Mouse (Mus musculus): ENCODE measurements around the gene Cfap298. TPM values are rescaled to one million over a fixed set of nuclear protein-coding genes. Genes with fewer than 3 reads are reported as not detected.

The Cfap298 gene
- polyA plus RNA-seq, 1 experiment from 2014 or later, result 50.7 TPM

DNA sequence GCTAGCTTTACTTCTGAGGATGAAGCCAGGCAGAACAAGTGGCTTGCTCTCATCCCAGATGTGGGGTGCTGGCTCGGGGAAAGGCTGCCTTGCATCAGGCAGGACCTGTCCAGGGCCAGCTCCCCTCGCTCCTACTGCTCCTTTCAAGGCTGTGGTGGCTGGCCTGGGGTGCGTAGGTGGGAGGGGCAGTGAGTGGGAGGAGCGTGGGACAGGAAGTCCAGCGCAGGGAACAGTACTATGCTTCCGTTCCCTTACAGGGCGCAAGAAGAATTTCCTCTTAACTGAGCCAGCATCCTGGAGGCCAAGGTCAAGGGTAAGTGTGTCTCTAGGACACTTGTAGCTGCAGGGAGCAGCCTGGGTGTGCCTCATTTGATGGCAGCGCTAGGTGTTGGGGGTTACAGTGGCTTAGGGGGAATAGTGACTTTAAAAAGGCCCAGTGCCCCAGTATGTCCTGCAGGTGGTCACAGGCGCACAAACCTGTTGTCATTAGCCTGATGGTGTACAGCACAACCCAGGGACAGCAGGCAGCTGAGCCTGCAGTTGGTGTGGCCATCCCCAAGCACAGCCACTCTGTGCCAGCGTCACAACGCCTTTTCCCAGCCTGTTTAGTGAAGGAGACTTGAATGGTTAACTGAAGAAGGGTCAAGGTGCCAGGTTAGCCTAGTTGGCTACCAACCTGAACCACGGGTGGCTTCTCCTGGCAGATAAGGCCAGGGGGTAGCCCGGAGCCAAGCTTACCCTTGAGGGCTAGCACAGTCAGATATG, 10.1 kb downstream of the Cfap298 start:
- 0 out of 2 replicates have a peak, but pooled peaks have one; percentile 26 for ATAC-seq (ENCODE audit: low FRiP score, low TSS enrichment)
- WGBS, result 84% methylated on average over 13 of the region's 13 CpGs
- no peak overlapping the region for H3K27ac ChIP-seq (ENCODE audit: low read depth, low read length)
- H3K9ac ChIP-seq (ENCODE audit: low read depth, low read length), result no peak overlapping the region
- H3K4me3 ChIP-seq (ENCODE audit: low read length), result no peak overlapping the region
- no peaks in the 10 kb centered on the region for H3K9me3 ChIP-seq (ENCODE audit: control insufficient read depth, low read length)
- H3K27me3 ChIP-seq (ENCODE audit: control insufficient read depth, insufficient read depth, low read length), result no peaks in the 10 kb centered on the region
- no peaks in the 10 kb centered on the region for H3K4me1 ChIP-seq (ENCODE audit: control insufficient read depth, insufficient read depth, low read length)
- H3K36me3 ChIP-seq (ENCODE audit: control insufficient read depth, insufficient read depth, low read length), result peaks cover 14% of the 10 kb centered on the region; the same call in 1 of the 2 replicates
- H3K4me2 ChIP-seq (replicated peaks; ENCODE audit: low read depth, low read length), result no peak overlapping the region

DNA sequence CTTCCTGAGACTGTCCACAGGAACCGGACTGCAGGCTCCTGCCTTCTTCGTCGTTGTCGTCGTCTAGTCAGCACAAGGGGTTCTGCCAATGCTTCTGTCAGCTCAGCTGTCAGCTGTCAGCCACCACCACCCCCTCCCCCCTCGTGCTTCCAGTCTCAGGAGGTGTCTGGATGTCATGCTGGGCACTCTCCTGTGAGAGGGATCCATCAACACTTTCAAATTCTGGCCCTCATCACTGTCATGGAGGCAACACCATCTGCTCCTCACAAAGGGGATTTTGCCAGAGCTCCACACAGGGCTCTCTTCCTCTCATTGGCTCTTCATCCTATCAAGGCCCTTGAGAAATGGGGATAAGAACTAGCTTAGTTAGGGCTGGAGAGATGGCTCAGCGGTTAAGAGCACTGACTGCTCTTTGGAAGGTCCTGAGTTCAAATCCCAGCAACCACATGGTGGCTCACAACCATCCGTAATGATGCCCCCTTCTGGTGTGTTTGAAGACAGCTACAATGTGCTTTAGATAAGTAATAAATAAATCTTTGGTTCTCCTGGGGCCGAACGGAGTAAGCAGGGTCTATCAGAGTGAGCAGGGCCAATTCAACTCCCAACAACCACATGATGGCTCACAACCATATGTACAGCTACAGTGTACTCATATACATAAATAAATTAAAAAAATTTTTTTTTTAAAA, 13.3 kb downstream of the Cfap298 start:
- Histone ChIP-seq H3K4me2 (replicated peaks; ENCODE audit: low read depth, low read length) (no peak overlapping the region), H3K4me1 (ENCODE audit: control insufficient read depth, insufficient read depth, low read length) (0 out of 2 replicates have a peak, but pooled peaks cover 3% of the 10 kb centered on the region), H3K36me3 (ENCODE audit: control insufficient read depth, insufficient read depth, low read length) (peaks cover 7% of the 10 kb centered on the region; the same call in 1 of the 2 replicates), H3K27ac (ENCODE audit: low read depth, low read length) (no peak overlapping the region), H3K4me3 (ENCODE audit: low read length) (no peak overlapping the region), H3K9me3 (ENCODE audit: control insufficient read depth, low read length) (no peaks in the 10 kb centered on the region), H3K9ac (ENCODE audit: low read depth, low read length) (no peak overlapping the region), H3K27me3 (ENCODE audit: control insufficient read depth, insufficient read depth, low read length) (no peaks in the 10 kb centered on the region)
- WGBS, result 61% methylated on average over 10 of the region's 10 CpGs
- no peak for ATAC-seq (ENCODE audit: low FRiP score, low TSS enrichment)

DNA sequence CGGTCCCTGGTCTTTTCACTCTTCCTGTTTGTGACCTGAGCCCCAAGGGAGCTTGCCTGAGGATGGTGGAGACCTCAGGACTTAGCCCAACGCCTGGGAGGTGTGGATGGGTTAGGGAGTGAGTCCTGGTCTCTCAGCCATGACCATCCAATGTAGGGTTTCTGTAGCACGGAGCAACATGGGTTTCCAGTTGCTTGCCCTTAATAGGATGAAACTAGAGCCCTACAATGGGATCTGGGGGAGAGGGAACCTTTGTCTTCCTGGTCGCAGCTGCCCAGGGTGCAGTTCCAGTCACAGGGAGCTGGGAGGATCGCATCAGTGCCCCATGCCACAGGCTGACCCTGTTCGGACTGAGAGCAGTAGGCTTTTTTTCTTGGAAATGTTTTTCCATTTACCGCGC, 17.8 kb downstream of the Cfap298 start:
- peaks cover 9% of the 10 kb centered on the region; the same call in 1 of the 2 replicates for H3K4me1 ChIP-seq (ENCODE audit: control insufficient read depth, insufficient read depth, low read length)
- no peaks in the 10 kb centered on the region for H3K36me3 ChIP-seq (ENCODE audit: control insufficient read depth, insufficient read depth, low read length)
- H3K4me3 ChIP-seq (ENCODE audit: low read length), result no peak overlapping the region
- 43% methylated on average over 8 of the region's 8 CpGs for WGBS
- ATAC-seq (ENCODE audit: low FRiP score, low TSS enrichment), result peak; percentile 91
- no peaks in the 10 kb centered on the region for H3K9me3 ChIP-seq (ENCODE audit: control insufficient read depth, low read length)
- peak overlapping the region; percentile 69 for H3K27ac ChIP-seq (ENCODE audit: low read depth, low read length)
- H3K4me2 ChIP-seq (replicated peaks; ENCODE audit: low read depth, low read length), result no peak overlapping the region
- no peaks in the 10 kb centered on the region for H3K27me3 ChIP-seq (ENCODE audit: control insufficient read depth, insufficient read depth, low read length)
- no peak overlapping the region for H3K9ac ChIP-seq (ENCODE audit: low read depth, low read length)

DNA sequence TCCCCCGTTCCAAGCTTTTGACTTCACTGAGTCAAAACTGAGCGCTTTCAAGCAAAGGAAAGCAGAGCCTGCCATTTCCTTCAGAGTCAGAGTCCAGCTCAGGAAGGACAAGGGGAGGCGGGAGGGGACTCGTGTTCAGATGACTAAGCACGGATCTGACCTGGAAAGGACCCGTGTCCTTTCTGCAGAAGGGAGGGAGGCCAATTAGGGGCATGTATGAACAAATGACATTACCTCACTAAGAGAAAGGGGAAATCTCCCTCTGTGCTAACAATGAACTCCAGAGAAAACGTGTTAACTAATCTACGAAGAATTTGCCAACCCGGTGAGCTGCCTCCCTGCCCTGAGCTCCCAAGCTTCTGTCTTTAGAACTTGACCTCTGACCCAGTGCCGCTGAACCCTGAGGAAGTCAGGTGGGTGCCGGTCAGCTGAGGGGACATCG, 18.9 kb downstream of the Cfap298 start:
- peak; percentile 44; the same call in 1 of the 2 replicates for ATAC-seq (ENCODE audit: low FRiP score, low TSS enrichment)
- H3K9ac ChIP-seq (ENCODE audit: low read depth, low read length), result peak overlapping the region; percentile 34; the same call in 1 of the 2 replicates

DNA sequence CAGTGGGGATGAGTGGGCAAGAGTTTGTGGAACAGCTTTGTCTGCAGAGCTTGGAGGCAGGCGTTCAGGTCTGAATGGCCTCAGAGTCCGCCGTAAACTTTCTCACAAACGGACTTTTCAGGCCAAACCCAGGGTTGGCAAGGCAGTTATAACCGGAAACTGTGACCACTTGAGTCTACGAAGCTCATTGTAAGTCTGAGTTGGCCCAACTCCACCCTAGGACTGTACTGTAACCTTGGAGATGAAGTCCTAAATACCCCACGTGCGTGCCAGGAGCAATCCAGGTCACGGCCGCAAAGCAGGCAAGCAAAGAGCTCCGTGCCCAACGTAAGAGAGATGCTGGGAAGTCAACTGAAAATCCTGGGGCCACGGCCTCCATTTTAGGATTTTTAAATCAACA, 23.1 kb downstream of the Cfap298 start:
- H3K27me3 ChIP-seq (ENCODE audit: control insufficient read depth, insufficient read depth, low read length), result no peaks in the 10 kb centered on the region
- WGBS, result 90% methylated on average over 13 of the region's 13 CpGs
- H3K4me3 ChIP-seq (ENCODE audit: low read length), result no peak overlapping the region
- H3K27ac ChIP-seq (ENCODE audit: low read depth, low read length), result no peak overlapping the region
- no peaks in the 10 kb centered on the region for H3K36me3 ChIP-seq (ENCODE audit: control insufficient read depth, insufficient read depth, low read length)
- H3K9me3 ChIP-seq (ENCODE audit: control insufficient read depth, low read length), result no peaks in the 10 kb centered on the region
- peaks cover 7% of the 10 kb centered on the region; the same call in 1 of the 2 replicates for H3K4me1 ChIP-seq (ENCODE audit: control insufficient read depth, insufficient read depth, low read length)
- no peak overlapping the region for H3K4me2 ChIP-seq (replicated peaks; ENCODE audit: low read depth, low read length)
- no peak for ATAC-seq (ENCODE audit: low FRiP score, low TSS enrichment)
- H3K9ac ChIP-seq (ENCODE audit: low read depth, low read length), result no peak overlapping the region

More for the DNA sequence above, 18.9 kb downstream of the Cfap298 start:
- H3K9me3 ChIP-seq (ENCODE audit: control insufficient read depth, low read length), result no peaks in the 10 kb centered on the region
- H3K4me3 ChIP-seq (ENCODE audit: low read length), result no peak overlapping the region
- 18% methylated on average over 12 of the region's 12 CpGs for WGBS
- no peaks in the 10 kb centered on the region for H3K36me3 ChIP-seq (ENCODE audit: control insufficient read depth, insufficient read depth, low read length)
- no peaks in the 10 kb centered on the region for H3K27me3 ChIP-seq (ENCODE audit: control insufficient read depth, insufficient read depth, low read length)
- H3K4me2 ChIP-seq (replicated peaks; ENCODE audit: low read depth, low read length), result peak overlapping the region; percentile 24; the same call in 1 of the 2 replicates
- H3K4me1 ChIP-seq (ENCODE audit: control insufficient read depth, insufficient read depth, low read length), result peaks cover 9% of the 10 kb centered on the region; the same call in 1 of the 2 replicates
- H3K27ac ChIP-seq (ENCODE audit: low read depth, low read length), result peak overlapping the region; percentile 48; the same call in 1 of the 2 replicates

DNA sequence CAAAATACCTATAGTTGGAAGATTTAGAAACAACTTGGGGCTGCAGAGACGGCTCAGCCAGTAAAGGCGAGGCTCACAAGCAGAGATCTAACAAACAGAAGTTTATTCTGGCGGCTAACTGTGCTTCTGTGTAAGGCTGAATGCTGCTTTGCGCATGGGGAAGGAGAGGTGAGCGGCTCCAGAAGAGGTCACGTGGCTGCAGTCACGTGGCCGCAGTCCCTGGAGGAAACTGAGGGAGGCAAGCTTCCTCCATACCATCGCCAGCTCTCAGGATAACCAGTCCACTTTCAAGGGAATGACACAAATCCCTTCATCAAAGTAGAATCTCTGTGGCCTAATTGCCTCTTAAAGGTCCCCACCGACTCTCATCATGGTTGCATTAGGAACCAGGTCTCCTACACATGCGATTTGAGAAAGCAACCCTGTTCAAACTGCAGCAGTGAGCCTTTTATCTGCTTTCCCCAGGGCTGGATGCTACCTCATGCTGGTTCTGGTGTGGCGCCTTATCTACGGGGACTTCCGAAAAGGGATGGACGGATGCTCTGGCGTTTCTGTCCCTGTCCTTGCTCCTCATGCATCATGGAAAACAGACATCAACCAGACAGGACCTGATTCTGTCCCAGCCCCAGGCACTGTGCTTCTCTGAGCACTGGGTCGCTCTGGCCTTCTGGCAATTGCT, 23.9 kb downstream of the Cfap298 start:
- Histone ChIP-seq H3K27ac (ENCODE audit: low read depth, low read length) (no peak overlapping the region), H3K4me1 (ENCODE audit: control insufficient read depth, insufficient read depth, low read length) (no peaks in the 10 kb centered on the region), H3K9ac (ENCODE audit: low read depth, low read length) (no peak overlapping the region), H3K4me2 (replicated peaks; ENCODE audit: low read depth, low read length) (no peak overlapping the region), H3K27me3 (ENCODE audit: control insufficient read depth, insufficient read depth, low read length) (no peaks in the 10 kb centered on the region), H3K4me3 (ENCODE audit: low read length) (no peak overlapping the region), H3K9me3 (ENCODE audit: control insufficient read depth, low read length) (no peaks in the 10 kb centered on the region), H3K36me3 (ENCODE audit: control insufficient read depth, insufficient read depth, low read length) (no peaks in the 10 kb centered on the region)
- WGBS, result 80% methylated on average over 17 of the region's 17 CpGs
- ATAC-seq (ENCODE audit: low FRiP score, low TSS enrichment), result no peak

- no peak for ATAC-seq (ENCODE audit: low FRiP score, low TSS enrichment)
- no peak overlapping the region for H3K4me3 ChIP-seq (ENCODE audit: low read length)
- H3K27me3 ChIP-seq (ENCODE audit: control insufficient read depth, insufficient read depth, low read length), result 0 out of 2 replicates have a peak, but pooled peaks cover 3% of the 10 kb centered on the region
- H3K27ac ChIP-seq (ENCODE audit: low read depth, low read length), result no peak overlapping the region
- no peaks in the 10 kb centered on the region for H3K36me3 ChIP-seq (ENCODE audit: control insufficient read depth, insufficient read depth, low read length)
- no peak overlapping the region for H3K9ac ChIP-seq (ENCODE audit: low read depth, low read length)
- WGBS, result 71% methylated on average over 7 of the region's 7 CpGs
- H3K4me1 ChIP-seq (ENCODE audit: control insufficient read depth, insufficient read depth, low read length), result no peaks in the 10 kb centered on the region
- no peak overlapping the region for H3K4me2 ChIP-seq (replicated peaks; ENCODE audit: low read depth, low read length)
- no peaks in the 10 kb centered on the region for H3K9me3 ChIP-seq (ENCODE audit: control insufficient read depth, low read length)
Observed at GRCm38 (mm10) chr16:90907250-90907649, 27.7 kb downstream of the Cfap298 start.

GRCm38 (mm10) chr16:90903300-90903699, 31.6 kb downstream of the Cfap298 start:
- Histone ChIP-seq H3K9ac (ENCODE audit: low read depth, low read length) (no peak overlapping the region), H3K27me3 (ENCODE audit: control insufficient read depth, insufficient read depth, low read length) (0 out of 2 replicates have a peak, but pooled peaks cover 3% of the 10 kb centered on the region), H3K4me3 (ENCODE audit: low read length) (no peak overlapping the region), H3K9me3 (ENCODE audit: control insufficient read depth, low read length) (no peaks in the 10 kb centered on the region), H3K4me2 (replicated peaks; ENCODE audit: low read depth, low read length) (no peak overlapping the region), H3K4me1 (ENCODE audit: control insufficient read depth, insufficient read depth, low read length) (no peaks in the 10 kb centered on the region), H3K27ac (ENCODE audit: low read depth, low read length) (no peak overlapping the region), H3K36me3 (ENCODE audit: control insufficient read depth, insufficient read depth, low read length) (no peaks in the 10 kb centered on the region)
- no peak for ATAC-seq (ENCODE audit: low FRiP score, low TSS enrichment)
- WGBS, result 38% methylated on average over 5 of the region's 5 CpGs
